Mouse (Mus musculus) E14TG2a.4 (cell line): ENCODE measurements around the gene Tmem86b.

Source experiments
- H3K27me3 ChIP-seq: 2 replicates; pipeline ENCODE4 v1.6.1; 2014; ENCODE audit warnings: low read length, control low read depth; ENCODE audit not compliant: insufficient read depth
- H3K36me3 ChIP-seq: 2 replicates; pipeline ENCODE4 v1.6.1; 2014; ENCODE audit warnings: low read length, control low read depth; ENCODE audit not compliant: insufficient read depth
- H3K4me1 ChIP-seq: replicated peaks from 2 replicates; pipeline ENCODE4 v1.6.1; 2014; ENCODE audit warnings: low read depth, low read length, control low read depth
- H3K4me3 ChIP-seq: replicated peaks from 2 replicates; pipeline ENCODE4 v1.5.1; 2014; ENCODE audit warnings: mild to moderate bottlenecking, low read length
- H3K9me3 ChIP-seq: 2 replicates; pipeline ENCODE4 v1.6.1; 2014; ENCODE audit warnings: low read length, control low read depth
- CTCF ChIP-seq: conservative IDR thresholded peaks from 2 replicates; pipeline ENCODE4 v1.5.1; 2014; ENCODE audit warnings: low read length
- NANOG ChIP-seq: IDR thresholded peaks from 2 replicates; pipeline ENCODE4 v1.6.1; 2014; ENCODE audit warnings: borderline replicate concordance, low read length, mixed read lengths
- POU5F1 ChIP-seq: IDR thresholded peaks from 2 replicates; pipeline ENCODE4 v1.6.1; 2014; ENCODE audit warnings: low read length, borderline replicate concordance

Gene Tmem86b

GRCm38 (mm10) chr7:4655393-4655792, 24.2 kb upstream of the Tmem86b start:
- peaks cover 77% of the 10 kb centered on the region for H3K4me1 ChIP-seq
- TF ChIP-seq CTCF (no peak), POU5F1 (no peak), NANOG (no peak)
- H3K36me3 ChIP-seq = peaks cover 47% of the 10 kb centered on the region
- H3K27me3 ChIP-seq = no peaks in the 10 kb centered on the region
- H3K4me3 ChIP-seq = no peak overlapping the region
- H3K9me3 ChIP-seq = no peaks in the 10 kb centered on the region

- no peak overlapping the region for H3K4me3 ChIP-seq
- peaks cover 45% of the 10 kb centered on the region for H3K36me3 ChIP-seq
- H3K9me3 ChIP-seq = no peaks in the 10 kb centered on the region
- no peaks in the 10 kb centered on the region for H3K27me3 ChIP-seq
- peaks cover 67% of the 10 kb centered on the region for H3K4me1 ChIP-seq
- no peak for TF ChIP-seq CTCF
- no peak for TF ChIP-seq NANOG
- no peak for TF ChIP-seq POU5F1
Observed at GRCm38 (mm10) chr7:4654221-4654620, 23.0 kb upstream of the Tmem86b start.

GRCm38 (mm10) chr7:4653780-4654179, 22.6 kb upstream of the Tmem86b start:
- Histone ChIP-seq H3K4me1 (peaks cover 67% of the 10 kb centered on the region), H3K9me3 (no peaks in the 10 kb centered on the region), H3K27me3 (no peaks in the 10 kb centered on the region), H3K4me3 (no peak overlapping the region), H3K36me3 (peaks cover 45% of the 10 kb centered on the region)
- TF ChIP-seq CTCF = no peak

GRCm38 (mm10) chr7:4653351-4653750, 22.1 kb upstream of the Tmem86b start:
- Histone ChIP-seq H3K4me3 (no peak overlapping the region), H3K4me1 (peaks cover 67% of the 10 kb centered on the region), H3K27me3 (no peaks in the 10 kb centered on the region), H3K9me3 (no peaks in the 10 kb centered on the region), H3K36me3 (peaks cover 45% of the 10 kb centered on the region)
- TF ChIP-seq CTCF (no peak), NANOG (no peak), POU5F1 (no peak)

- TF ChIP-seq POU5F1 (no peak), NANOG (no peak), CTCF (no peak)
- Histone ChIP-seq H3K27me3 (no peaks in the 10 kb centered on the region), H3K36me3 (peaks cover 51% of the 10 kb centered on the region), H3K9me3 (no peaks in the 10 kb centered on the region), H3K4me3 (no peak overlapping the region), H3K4me1 (peaks cover 63% of the 10 kb centered on the region)
Observed at GRCm38 (mm10) chr7:4652726-4653125, 21.5 kb upstream of the Tmem86b start.

GRCm38 (mm10) chr7:4651581-4651980, 20.4 kb upstream of the Tmem86b start:
- Histone ChIP-seq H3K36me3 (peaks cover 61% of the 10 kb centered on the region), H3K4me1 (peaks cover 59% of the 10 kb centered on the region), H3K27me3 (no peaks in the 10 kb centered on the region), H3K9me3 (no peaks in the 10 kb centered on the region), H3K4me3 (no peak overlapping the region)
- no peak for TF ChIP-seq CTCF
- TF ChIP-seq POU5F1 = no peak
- no peak for TF ChIP-seq NANOG

GRCm38 (mm10) chr7:4647992-4648391, 16.8 kb upstream of the Tmem86b start:
- no peak overlapping the region for H3K4me3 ChIP-seq
- H3K9me3 ChIP-seq = no peaks in the 10 kb centered on the region
- peaks cover 28% of the 10 kb centered on the region for H3K4me1 ChIP-seq
- no peak for TF ChIP-seq NANOG
- no peak for TF ChIP-seq CTCF
- TF ChIP-seq POU5F1 = no peak
- H3K27me3 ChIP-seq = no peaks in the 10 kb centered on the region
- peaks cover 65% of the 10 kb centered on the region for H3K36me3 ChIP-seq

GRCm38 (mm10) chr7:4647291-4647690, 16.1 kb upstream of the Tmem86b start:
- TF ChIP-seq NANOG (no peak), POU5F1 (no peak), CTCF (no peak)
- peaks cover 65% of the 10 kb centered on the region for H3K36me3 ChIP-seq
- H3K27me3 ChIP-seq = no peaks in the 10 kb centered on the region
- no peaks in the 10 kb centered on the region for H3K9me3 ChIP-seq
- H3K4me1 ChIP-seq = peaks cover 21% of the 10 kb centered on the region
- H3K4me3 ChIP-seq = no peak overlapping the region

GRCm38 (mm10) chr7:4646806-4647205, 15.6 kb upstream of the Tmem86b start:
- no peaks in the 10 kb centered on the region for H3K27me3 ChIP-seq
- peaks cover 17% of the 10 kb centered on the region for H3K4me1 ChIP-seq
- no peaks in the 10 kb centered on the region for H3K9me3 ChIP-seq
- H3K36me3 ChIP-seq = peaks cover 69% of the 10 kb centered on the region
- TF ChIP-seq POU5F1 = no peak
- TF ChIP-seq NANOG = no peak
- TF ChIP-seq CTCF = no peak
- H3K4me3 ChIP-seq = no peak overlapping the region
